26 mouse cellular contexts compared by ENCODE assay signal in the genomic region with DNA sequence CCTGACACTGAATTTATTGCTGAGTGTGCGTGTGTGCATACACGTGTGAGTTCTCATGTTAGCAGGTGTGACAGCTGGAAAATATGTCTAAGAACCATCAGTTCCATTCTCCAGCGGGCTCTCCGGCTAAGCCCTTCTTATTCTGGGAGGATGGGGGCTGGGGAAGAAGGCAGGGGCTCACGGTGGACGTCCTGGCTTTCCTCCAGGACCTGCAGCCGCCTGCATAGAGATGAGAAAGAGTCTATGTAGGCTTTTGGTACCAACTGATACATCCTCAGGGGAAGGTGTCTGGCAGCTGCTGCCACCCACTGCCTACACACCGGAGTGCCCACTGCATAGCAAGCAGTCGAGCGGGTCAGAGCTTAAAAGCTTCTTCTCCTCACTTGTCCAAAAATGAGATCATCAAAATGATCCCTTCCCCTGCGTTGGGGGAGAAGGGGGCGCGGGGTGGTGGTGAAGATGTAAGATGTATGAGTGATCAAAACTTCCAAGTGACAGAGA. TPM values are rescaled to one million over a fixed set of nuclear protein-coding genes. Genes with fewer than 3 reads are reported as not detected.
DNase-seq lines count a peak whose midpoint lies in the region; ATAC-seq lines count a peak whose summit lies in the region.
"Had no signal": no experiment of that assay in that cellular context is flagged by ENCODE, and none has a peak within 500 bp of the region (broad histone marks: within the 10 kb centered on the region; RNA-seq: fewer than 3 reads in every experiment).

No protein-coding gene starts in this region.

- ATAC-seq in forebrain, embryonic 14.5 days: 0 out of 2 replicates have a peak, but pooled peaks have one; percentile 12
- ATAC-seq in midbrain, embryonic 11.5 days (ENCODE audit: low FRiP score): no peak
- no peak for ATAC-seq in limb, embryonic 13.5 days (ENCODE audit: low FRiP score, low read depth)
- no peak for ATAC-seq in monocyte, adult 5-6 weeks (replicated peaks; ENCODE audit: insufficient number of reproducible peaks, low FRiP score, low TSS enrichment, poor library complexity, severe bottlenecking)
- ATAC-seq: inflammation-experienced regulatory T-cells, adult 6 months; liver, postnatal 0 days; lung, postnatal 0 days had no signal

- no peaks in the 10 kb centered on the region for H3K9me3 ChIP-seq in forebrain, embryonic 14.5 days (replicated peaks; ENCODE audit: control insufficient read depth, low read length)
- H3K9me3 ChIP-seq in forebrain, embryonic 10.5 days: no peaks in the 10 kb centered on the region
- no peaks in the 10 kb centered on the region for H3K9me3 ChIP-seq in midbrain, embryonic 11.5 days (ENCODE audit: control insufficient read depth, low read length)
- no peaks in the 10 kb centered on the region for H3K9me3 ChIP-seq in midbrain, embryonic 10.5 days (replicated peaks)
- H3K9me3 ChIP-seq in limb, embryonic 13.5 days: no peaks in the 10 kb centered on the region
- H3K9me3 ChIP-seq: embryonic facial prominence, embryonic 10.5 days; heart, embryonic 12.5 days; hindbrain, embryonic 10.5 days; midbrain, embryonic 12.5 days; neural tube, embryonic 13.5 days; stomach, embryonic 15.5 days had no signal

- no peak overlapping the region for H3K9ac ChIP-seq in forebrain, embryonic 14.5 days (ENCODE audit: low read length)
- no peak overlapping the region for H3K9ac ChIP-seq in midbrain, embryonic 11.5 days (ENCODE audit: low read length)
- H3K9ac ChIP-seq in limb, embryonic 13.5 days: 0 out of 2 replicates have a peak overlapping the region, but pooled peaks have one; percentile 19
- H3K9ac ChIP-seq: heart, embryonic 12.5 days; liver, postnatal 0 days; midbrain, embryonic 12.5 days; neural tube, embryonic 13.5 days; stomach, embryonic 15.5 days had no signal

- H3K4me2 ChIP-seq in forebrain, embryonic 14.5 days (ENCODE audit: low read length): no peak overlapping the region
- H3K4me2 ChIP-seq in midbrain, embryonic 11.5 days: no peak overlapping the region
- no peak overlapping the region for H3K4me2 ChIP-seq in limb, embryonic 13.5 days (replicated peaks)
- H3K4me2 ChIP-seq: heart, embryonic 12.5 days; liver, embryonic 11.5 days; midbrain, embryonic 12.5 days; neural tube, embryonic 13.5 days; stomach, embryonic 15.5 days had no signal

- peak; percentile 23 for DNase-seq in forebrain, embryonic 14.5 days (ENCODE audit: low spot score)
- DNase-seq in forebrain, embryonic 10.5 days (ENCODE audit: extremely low spot score, low spot score): no peak
- DNase-seq in midbrain, embryonic 11.5 days (ENCODE audit: low spot score, missing footprints): peak; percentile 33
- DNase-seq in midbrain, embryonic 10.5 days (ENCODE audit: low spot score): no peak
- DNase-seq in brain, adult 2 months (ENCODE audit: low read depth, low spot score): peak; percentile 45
- DNase-seq: adrenal gland, postnatal 10 days; gastrocnemius, postnatal 14 days; heart, adult 18-20 months; heart, postnatal 10 days; kidney, adult 18-20 months; kidney, postnatal 4 days; liver, postnatal 0 days; thymus, postnatal 25 days had no signal

- H3K27me3 ChIP-seq in forebrain, embryonic 14.5 days (replicated peaks; ENCODE audit: control insufficient read depth, insufficient read depth, low read length): no peaks in the 10 kb centered on the region
- H3K27me3 ChIP-seq in forebrain, embryonic 10.5 days (ENCODE audit: poor library complexity, severe bottlenecking): peaks cover 15% of the 10 kb centered on the region
- H3K27me3 ChIP-seq in midbrain, embryonic 11.5 days (ENCODE audit: control insufficient read depth, insufficient read depth, low read length): no peaks in the 10 kb centered on the region
- H3K27me3 ChIP-seq in midbrain, embryonic 10.5 days (ENCODE audit: low read depth, poor library complexity, severe bottlenecking): peaks cover 22% of the 10 kb centered on the region
- peaks cover 13% of the 10 kb centered on the region for H3K27me3 ChIP-seq in limb, embryonic 13.5 days
- H3K27me3 ChIP-seq: heart, embryonic 12.5 days; stomach, embryonic 15.5 days had no signal

- no peak overlapping the region for H3K4me3 ChIP-seq in forebrain, embryonic 14.5 days (ENCODE audit: low read depth, low read length)
- no peak overlapping the region for H3K4me3 ChIP-seq in forebrain, embryonic 10.5 days
- H3K4me3 ChIP-seq in midbrain, embryonic 11.5 days (ENCODE audit: low read depth, low read length): no peak overlapping the region
- no peak overlapping the region for H3K4me3 ChIP-seq in midbrain, embryonic 10.5 days
- H3K4me3 ChIP-seq in limb, embryonic 13.5 days: no peak overlapping the region
- H3K4me3 ChIP-seq: embryonic facial prominence, embryonic 10.5 days; heart, embryonic 12.5 days; hindbrain, embryonic 10.5 days; left cerebral cortex, adult 2 months; midbrain, embryonic 12.5 days; neural tube, embryonic 13.5 days; stomach, embryonic 15.5 days had no signal

- no peaks in the 10 kb centered on the region; the same call in 1 of the 2 replicates for H3K4me1 ChIP-seq in forebrain, embryonic 14.5 days (ENCODE audit: control insufficient read depth, insufficient read depth, low read length)
- peaks cover 31% of the 10 kb centered on the region for H3K4me1 ChIP-seq in forebrain, embryonic 10.5 days
- H3K4me1 ChIP-seq in midbrain, embryonic 11.5 days (ENCODE audit: control insufficient read depth, insufficient read depth, low read length): no peaks in the 10 kb centered on the region
- H3K4me1 ChIP-seq in midbrain, embryonic 10.5 days: peaks cover 24% of the 10 kb centered on the region
- 0 out of 2 replicates have a peak, but pooled peaks cover 12% of the 10 kb centered on the region for H3K4me1 ChIP-seq in limb, embryonic 13.5 days

- no peak overlapping the region for H3K27ac ChIP-seq in forebrain, embryonic 14.5 days (ENCODE audit: low read depth, low read length)
- H3K27ac ChIP-seq in forebrain, embryonic 10.5 days: no peak overlapping the region
- no peak overlapping the region for H3K27ac ChIP-seq in midbrain, embryonic 11.5 days (ENCODE audit: low read depth, low read length)
- no peak overlapping the region for H3K27ac ChIP-seq in midbrain, embryonic 10.5 days (replicated peaks)
- H3K27ac ChIP-seq in limb, embryonic 13.5 days: no peak overlapping the region
- H3K27ac ChIP-seq: embryonic facial prominence, embryonic 10.5 days; hindbrain, embryonic 10.5 days; left cerebral cortex, adult 2 months; macrophage; midbrain, embryonic 12.5 days; neural tube, embryonic 13.5 days; stomach, embryonic 15.5 days had no signal

- 62% methylated on average over 13 of the region's 13 CpGs for WGBS in forebrain, embryonic 14.5 days
- WGBS in forebrain, embryonic 10.5 days: 83% methylated on average over 13 of the region's 13 CpGs
- WGBS in midbrain, embryonic 11.5 days: 78% methylated on average over 13 of the region's 13 CpGs
- 86% methylated on average over 13 of the region's 13 CpGs for WGBS in midbrain, embryonic 10.5 days
- 71% methylated on average over 13 of the region's 13 CpGs for WGBS in limb, embryonic 13.5 days

- H3K36me3 ChIP-seq in forebrain, embryonic 14.5 days (ENCODE audit: control insufficient read depth, insufficient read depth, low read length): no peaks in the 10 kb centered on the region
- no peaks in the 10 kb centered on the region for H3K36me3 ChIP-seq in forebrain, embryonic 10.5 days (replicated peaks)
- no peaks in the 10 kb centered on the region for H3K36me3 ChIP-seq in midbrain, embryonic 11.5 days (ENCODE audit: control insufficient read depth, insufficient read depth, low read length)
- H3K36me3 ChIP-seq in midbrain, embryonic 10.5 days: no peaks in the 10 kb centered on the region
- no peaks in the 10 kb centered on the region for H3K36me3 ChIP-seq in limb, embryonic 13.5 days
- H3K36me3 ChIP-seq: embryonic facial prominence, embryonic 10.5 days; heart, embryonic 12.5 days; hindbrain, embryonic 10.5 days; midbrain, embryonic 12.5 days; neural tube, embryonic 13.5 days; stomach, embryonic 15.5 days had no signal

RNA-seq across cellular contexts. Expression of a gene that starts 14.3 kb away (rescaled TPM):
- 62.0 and 96.6 TPM in 2 replicates for polyA plus RNA-seq in forebrain, embryonic 14.5 days (2014; fragmentation: Nextera tagmentation; extraction: Ambion mirVana)
- 142 and 145 TPM in 2 replicates for polyA plus RNA-seq in forebrain, embryonic 10.5 days (2016; fragmentation: Nextera tagmentation; extraction: Ambion mirVana)
- polyA plus RNA-seq in midbrain, embryonic 11.5 days (2014; fragmentation: Nextera tagmentation; extraction: Ambion mirVana): 132 and 162 TPM in 2 replicates
- polyA plus RNA-seq in midbrain, embryonic 10.5 days (2016; fragmentation: Nextera tagmentation; extraction: Ambion mirVana): 170 and 198 TPM in 2 replicates
- 156 and 168 TPM in 2 replicates for polyA plus RNA-seq in limb, embryonic 13.5 days (2015; fragmentation: Nextera tagmentation; extraction: Ambion mirVana)
- total RNA-seq in monocyte, adult 5-6 weeks (2017): 68.6 to 98.9 TPM (median 97.4 TPM) in 3 replicates

RNA-seq across cellular contexts. Expression of a gene that starts 15.1 kb away (rescaled TPM):
- 168 and 174 TPM in 2 replicates for polyA plus RNA-seq in forebrain, embryonic 14.5 days (2014; fragmentation: Nextera tagmentation; extraction: Ambion mirVana)
- polyA plus RNA-seq in forebrain, embryonic 10.5 days (2016; fragmentation: Nextera tagmentation; extraction: Ambion mirVana): 118 and 119 TPM in 2 replicates
- polyA plus RNA-seq in midbrain, embryonic 11.5 days (2014; fragmentation: Nextera tagmentation; extraction: Ambion mirVana): 130 and 133 TPM in 2 replicates
- 123 and 131 TPM in 2 replicates for polyA plus RNA-seq in midbrain, embryonic 10.5 days (2016; fragmentation: Nextera tagmentation; extraction: Ambion mirVana)
- 121 and 127 TPM in 2 replicates for polyA plus RNA-seq in limb, embryonic 13.5 days (2015; fragmentation: Nextera tagmentation; extraction: Ambion mirVana)
- 42.2 to 79.4 TPM (median 58.1 TPM) in 3 replicates for total RNA-seq in monocyte, adult 5-6 weeks (2017)

Comparison
In these comparisons a context has a peak if more than half of its experiments do, and no peak if none do; other contexts are left out.
1. DNase-seq: peak in forebrain, embryonic 14.5 days (single experiment), midbrain, embryonic 11.5 days (single experiment) and brain, adult 2 months (single experiment); none in forebrain, embryonic 10.5 days (single experiment) and midbrain, embryonic 10.5 days (single experiment).